Mouse (Mus musculus) frontal cortex, adult 2 months (tissue): ENCODE results near the gene Ap1s1. TPM values are rescaled to one million over a fixed set of nuclear protein-coding genes. Genes with fewer than 3 reads are reported as not detected.

Experiments used
- DNase-seq, 2 experiments: peaks; one replicate each; pipeline ENCODE4 v3.0.0; 2022; ENCODE audit warnings: low spot score in 1 of 2; ENCODE audit errors: extremely low spot score in 1 of 2
- polyA plus RNA-seq: library from polyadenylated mRNA; depleted of rRNA; stranded (reverse); fragments of >200 nt; gene quantifications from 2 replicates; pipeline ENCODE4 v1.2.3, GENCODE M21; 2012; rRNA removed

Gene Ap1s1
- polyA plus RNA-seq, 1 experiment, result 311 TPM

- no peak for DNase-seq
Observed at GRCm38 (mm10) chr5:137028561-137029272, 17.2 kb downstream of the Ap1s1 start.

- DNase-seq, result no peak
Observed at GRCm38 (mm10) chr5:137026092-137026491, 19.8 kb downstream of the Ap1s1 start, which contains the start of gene Vgf. Gene Vgf, plus strand, starts transcription at chr5:137026392.

GRCm38 (mm10) chr5:137025132-137025531, 20.8 kb downstream of the Ap1s1 start:
- DNase-seq, result peak in 1 of 2 experiments; percentile 92

- no peak for DNase-seq
Observed at GRCm38 (mm10) chr5:137024318-137024717, 21.6 kb downstream of the Ap1s1 start.

- DNase-seq, result no peak
Observed at GRCm38 (mm10) chr5:137015913-137016312, 30.0 kb downstream of the Ap1s1 start.

GRCm38 (mm10) chr5:137012401-137012950, 33.5 kb downstream of the Ap1s1 start:
- no peak for DNase-seq

GRCm38 (mm10) chr5:137009988-137010387, 35.9 kb downstream of the Ap1s1 start:
- DNase-seq, result peak in 1 of 2 experiments; percentile 79

- no peak for DNase-seq
Observed at GRCm38 (mm10) chr5:137007276-137007675, 38.7 kb downstream of the Ap1s1 start.

- no peak for DNase-seq
Observed at GRCm38 (mm10) chr5:137000612-137001011, 45.3 kb downstream of the Ap1s1 start.

- DNase-seq, result no peak
Observed at GRCm38 (mm10) chr5:136999449-136999848, 46.5 kb downstream of the Ap1s1 start.

GRCm38 (mm10) chr5:136989801-136990200, 56.1 kb downstream of the Ap1s1 start:
- no peak for DNase-seq

- DNase-seq, result peak in 1 of 2 experiments; percentile 38
Observed at GRCm38 (mm10) chr5:136988420-136988819, 57.5 kb downstream of the Ap1s1 start.

GRCm38 (mm10) chr5:136987934-136988271, 58.0 kb downstream of the Ap1s1 start, which contains the start of gene Znhit1:
Gene Znhit1, minus strand, starts transcription at chr5:136988021.
- peak in 1 of 2 experiments; percentile 22 for DNase-seq

GRCm38 (mm10) chr5:136987138-136987933, 58.6 kb downstream of the Ap1s1 start:
- peak; percentile 60 to 78 for DNase-seq

GRCm38 (mm10) chr5:136986695-136987137, 59.2 kb downstream of the Ap1s1 start, which contains the start of gene Plod3:
Gene Plod3, plus strand, starts transcription at chr5:136987019.
- peak; percentile 95 to 98 for DNase-seq

Other genes starting within 250 kb of the Ap1s1 start
- 11.3 and 11.6 TPM in 2 replicates for gene Col26a1, start 162.9 kb downstream of the Ap1s1 start, polyA plus RNA-seq
- gene Ift22, start 138.0 kb downstream of the Ap1s1 start, polyA plus RNA-seq, result 77.4 and 82.5 TPM in 2 replicates
- 394 and 432 TPM in 2 replicates for gene Fis1, start 92.9 kb downstream of the Ap1s1 start, polyA plus RNA-seq
- 0.12 and 0.21 TPM in 2 replicates for gene Cldn15, start 79.5 kb downstream of the Ap1s1 start, polyA plus RNA-seq
- 36.3 and 39.0 TPM in 2 replicates for gene Plod3, start 59.1 kb downstream of the Ap1s1 start, polyA plus RNA-seq
- 88.2 and 106 TPM in 2 replicates for gene Znhit1, start 58.1 kb downstream of the Ap1s1 start, polyA plus RNA-seq
- gene Vgf, start 19.7 kb downstream of the Ap1s1 start, polyA plus RNA-seq, result 123 and 132 TPM in 2 replicates
- gene Serpine1, start 26.1 kb upstream of the Ap1s1 start, polyA plus RNA-seq, result 1.9 and 2.5 TPM in 2 replicates
- gene Trim56, start 70.1 kb upstream of the Ap1s1 start, polyA plus RNA-seq, result 2.0 and 2.3 TPM in 2 replicates
- gene Muc3, start 103.2 kb upstream of the Ap1s1 start, polyA plus RNA-seq, result 0.16 TPM in 1 of 2 replicates, not detected in the other
- gene Muc3a, start 166.3 kb upstream of the Ap1s1 start, polyA plus RNA-seq, result 28.3 and 33.2 TPM in 2 replicates
- 63.7 and 65.6 TPM in 2 replicates for gene Ache, start 241.4 kb upstream of the Ap1s1 start, polyA plus RNA-seq
- 12.4 and 13.1 TPM in 2 replicates for gene Ufsp1, start 248.5 kb upstream of the Ap1s1 start, polyA plus RNA-seq